Mouse (Mus musculus) E14TG2a.4 (cell line): Measurements from ENCODE around the gene Plekhs1.
"Not testable (repeated sequence)": the region's sequence is repeated elsewhere in the genome, so short reads cannot be mapped to it uniquely, and the experiment has no call there.

Experiments used
- CTCF ChIP-seq: conservative IDR thresholded peaks from 2 replicates; pipeline ENCODE4 v1.5.1; 2014; ENCODE audit warnings: low read length
- POU5F1 ChIP-seq: IDR thresholded peaks from 2 replicates; pipeline ENCODE4 v1.6.1; 2014; ENCODE audit warnings: low read length, borderline replicate concordance

- TF ChIP-seq CTCF, POU5F1: not testable (repeated sequence)
Measured at GRCm38 (mm10) chr19:56519408-56519807, 58.0 kb downstream of the Plekhs1 start.
